Mouse (Mus musculus): ENCODE results near the gene Mthfsl.
"Not testable (repeated sequence)": the region's sequence is repeated elsewhere in the genome, so short reads cannot be mapped to it uniquely, and the experiment has no call there.

- 0 out of 2 replicates have a peak, but pooled peaks have one; percentile 4 for TF ChIP-seq CTCF (IDR thresholded peaks at IDR 0.05; ENCODE audit: low read depth, low read length)
- TF ChIP-seq POLR2A (IDR thresholded peaks at IDR 0.05; ENCODE audit: extremely low read depth, insufficient read depth, low read length): not testable (repeated sequence)
These were observed 2.0 kb downstream of the Mthfsl start for GRCm38 (mm10) chr9:88718140-88718539.
